Mouse (Mus musculus) adrenal gland, adult 18-20 months (tissue): ENCODE results near the gene Slc2a9. TPM values are rescaled to one million over a fixed set of nuclear protein-coding genes. Genes with fewer than 3 reads are reported as not detected.

Experiments used
- DNase-seq, 2 experiments: peaks; one replicate each; pipeline ENCODE4 v3.0.0; 2021 to 2022; ENCODE audit warnings: low spot score in 2 of 2
- long read RNA-seq, 2 experiments: library from polyadenylated mRNA; stranded (forward); transcript quantifications; one replicate each; pipeline ENCODE4 v2.0.0; 2021
- total RNA-seq, 2 experiments: library from RNA; stranded (reverse); gene quantifications; 1 replicate in 1 of 2; 2 replicates in 1 of 2; pipeline ENCODE4 v1.2.3; 2021

The Slc2a9 gene
- total RNA-seq, result 1 to 10 TPM; 2.0 to 2.6 TPM
- long read RNA-seq, experiment 1, partial matches to known transcripts, result 0 of 2 reads
- long read RNA-seq, experiment 1, other reads (novel, unspliced or antisense), result 0 of 2 reads
- long read RNA-seq, experiment 2, partial matches to known transcripts, result 0 of 2 reads
- long read RNA-seq, experiment 2, other reads (novel, unspliced or antisense), result 1 of 2 reads

DNA sequence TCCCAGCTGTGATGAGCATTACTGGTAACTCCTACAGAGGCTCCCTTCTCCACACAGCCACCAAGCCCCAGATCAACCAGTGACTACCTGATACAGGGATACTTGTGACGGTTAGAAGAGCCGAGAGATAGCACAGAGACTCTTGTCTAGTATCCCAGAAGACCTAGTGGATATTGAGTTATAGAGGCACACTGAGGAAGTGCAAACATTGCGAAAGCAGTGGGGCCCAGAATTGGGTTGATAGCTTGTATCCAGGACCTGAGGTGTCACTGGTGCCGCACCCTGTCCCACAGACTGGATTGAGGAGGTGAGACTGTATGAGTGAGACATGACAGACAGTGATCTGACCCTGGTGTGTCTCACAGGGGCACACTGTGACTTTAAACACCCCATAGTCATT lies at the start of gene Slc2a9:
Gene Slc2a9, minus strand, starts transcription at position 152 of the 400 bp plus-strand sequence.
- DNase-seq, result no peak

DNA sequence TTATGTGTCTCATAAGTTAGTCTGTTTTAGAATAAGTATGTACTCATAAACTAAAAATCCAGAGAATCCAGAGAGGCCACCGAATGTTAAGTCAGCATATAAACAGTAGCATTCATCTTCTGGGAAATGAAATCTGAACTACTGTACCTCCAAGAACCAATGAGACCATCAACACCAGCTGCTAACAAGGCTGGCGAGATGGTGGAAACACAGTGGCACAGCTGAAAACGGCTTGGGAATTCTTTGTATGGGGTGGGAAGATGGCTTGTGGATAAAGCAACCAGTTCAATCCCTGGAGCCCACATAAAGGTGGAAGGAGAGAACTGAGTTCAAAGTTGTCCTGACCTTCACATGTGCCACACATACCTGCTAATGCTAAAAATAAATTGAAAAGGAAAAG lies 49.7 kb upstream of the Slc2a9 start:
- DNase-seq, result no peak

DNA sequence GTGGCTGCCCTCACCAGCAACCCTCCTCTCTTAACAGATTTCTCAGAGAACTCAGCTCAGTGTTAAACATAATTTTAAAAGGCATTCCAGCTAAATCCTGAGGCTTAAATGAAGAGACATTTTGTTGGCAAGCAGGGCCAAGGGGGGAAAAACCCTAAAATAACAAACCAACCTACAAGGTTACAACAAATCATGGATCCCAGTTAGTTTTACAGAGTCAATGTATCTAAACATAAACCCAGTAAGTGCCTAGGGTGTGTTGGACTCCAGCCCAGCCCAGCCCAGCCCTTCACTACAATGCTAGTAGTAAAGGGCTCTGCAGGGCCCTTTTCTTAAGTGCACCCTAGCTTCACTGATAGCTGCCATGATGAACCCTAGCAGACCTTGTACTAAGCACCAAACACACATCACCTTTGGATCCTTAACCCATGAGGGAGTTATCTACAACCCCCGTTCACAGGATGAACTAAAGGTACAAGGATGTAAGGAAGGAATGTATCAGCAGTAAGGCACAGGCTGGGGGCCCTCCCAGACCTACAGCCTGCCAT lies 47.4 kb upstream of the Slc2a9 start:
- DNase-seq, result no peak

DNA sequence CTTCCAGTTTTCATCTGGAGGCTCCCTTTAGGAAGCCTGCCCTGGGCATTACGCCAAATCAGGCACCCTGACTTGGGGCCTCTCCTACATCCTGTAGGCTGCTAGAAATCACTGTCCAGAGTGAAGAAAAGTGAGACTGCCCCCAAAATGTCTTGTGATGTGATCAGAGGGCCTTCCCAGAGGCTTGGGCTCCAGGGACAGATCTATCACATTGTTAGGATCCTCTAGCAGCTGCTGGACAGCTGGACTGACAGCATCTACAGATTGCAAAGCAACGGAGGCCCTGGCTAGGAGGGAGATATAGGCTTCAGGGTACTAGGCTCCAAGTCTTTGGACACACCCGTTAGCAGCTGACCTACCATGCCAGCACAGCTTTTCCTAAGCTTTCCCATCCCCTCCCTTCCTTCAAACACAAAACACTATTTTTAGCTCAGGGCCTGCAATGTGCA lies 46.5 kb upstream of the Slc2a9 start:
- no peak for DNase-seq

DNA sequence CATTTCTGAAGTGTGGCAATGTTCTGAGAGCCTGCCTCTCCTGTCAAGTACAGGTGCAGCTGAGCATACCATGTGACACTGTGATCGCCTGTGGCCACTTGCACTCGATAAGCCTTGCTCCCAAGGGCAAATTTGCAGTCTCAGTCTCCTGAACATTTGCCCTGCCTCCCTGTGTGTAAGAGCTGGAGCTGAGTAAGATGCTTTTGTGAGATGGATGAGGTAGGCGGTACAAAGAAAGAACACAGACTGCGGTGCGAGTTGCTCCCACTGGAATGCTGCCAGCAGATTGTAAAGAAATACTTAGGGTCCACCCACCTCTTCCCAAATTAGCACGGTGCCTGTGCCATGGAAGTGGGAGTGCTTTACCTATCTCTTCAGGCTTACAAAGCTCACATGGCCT lies 44.4 kb upstream of the Slc2a9 start:
- DNase-seq, result no peak

DNA sequence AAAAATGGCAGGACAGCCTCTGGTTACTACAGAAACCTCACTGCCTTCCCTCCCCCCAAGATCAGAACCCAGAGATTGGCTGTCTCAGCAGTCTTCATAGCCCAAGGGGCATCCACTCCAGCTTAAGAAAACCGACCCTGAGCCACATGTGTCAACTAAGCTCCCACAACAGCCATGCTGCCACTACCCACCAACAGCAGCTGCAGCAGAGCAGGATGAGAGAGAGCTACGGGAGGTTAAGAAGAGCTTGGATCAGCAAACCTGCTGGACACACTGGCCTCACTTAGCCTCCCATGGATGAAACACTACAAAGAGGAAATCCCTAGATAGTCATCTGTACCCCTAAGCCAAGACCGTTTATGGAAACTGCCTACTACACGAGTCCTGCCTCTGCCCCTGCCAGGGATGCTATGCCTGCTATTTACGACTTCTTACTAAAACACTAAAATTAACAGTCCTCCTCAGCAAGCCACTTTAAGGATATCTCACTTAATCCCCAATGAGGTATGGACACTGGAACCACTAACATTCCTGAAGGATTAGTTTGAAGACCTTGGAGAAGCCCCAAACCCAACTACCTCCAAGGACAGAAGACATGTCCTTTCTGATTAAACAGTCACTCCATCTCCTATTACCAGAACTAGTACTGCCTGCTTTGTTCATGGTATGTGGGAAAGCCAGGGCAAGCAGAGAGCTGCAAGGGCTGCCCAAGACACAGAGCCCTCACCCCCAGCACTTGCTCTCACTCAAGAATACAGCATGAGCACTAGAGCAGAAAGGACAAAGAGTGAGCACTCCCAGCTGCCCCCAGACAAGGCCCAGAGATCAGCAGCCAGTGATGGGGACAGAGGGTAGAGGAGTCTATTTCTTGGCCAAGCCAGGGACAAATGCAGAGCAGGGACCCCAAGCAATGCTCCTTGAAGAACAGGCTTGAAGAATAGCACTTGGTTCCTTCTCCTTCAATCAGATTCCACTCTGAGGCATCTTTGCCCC lies 41.8 kb upstream of the Slc2a9 start:
- no peak for DNase-seq

DNA sequence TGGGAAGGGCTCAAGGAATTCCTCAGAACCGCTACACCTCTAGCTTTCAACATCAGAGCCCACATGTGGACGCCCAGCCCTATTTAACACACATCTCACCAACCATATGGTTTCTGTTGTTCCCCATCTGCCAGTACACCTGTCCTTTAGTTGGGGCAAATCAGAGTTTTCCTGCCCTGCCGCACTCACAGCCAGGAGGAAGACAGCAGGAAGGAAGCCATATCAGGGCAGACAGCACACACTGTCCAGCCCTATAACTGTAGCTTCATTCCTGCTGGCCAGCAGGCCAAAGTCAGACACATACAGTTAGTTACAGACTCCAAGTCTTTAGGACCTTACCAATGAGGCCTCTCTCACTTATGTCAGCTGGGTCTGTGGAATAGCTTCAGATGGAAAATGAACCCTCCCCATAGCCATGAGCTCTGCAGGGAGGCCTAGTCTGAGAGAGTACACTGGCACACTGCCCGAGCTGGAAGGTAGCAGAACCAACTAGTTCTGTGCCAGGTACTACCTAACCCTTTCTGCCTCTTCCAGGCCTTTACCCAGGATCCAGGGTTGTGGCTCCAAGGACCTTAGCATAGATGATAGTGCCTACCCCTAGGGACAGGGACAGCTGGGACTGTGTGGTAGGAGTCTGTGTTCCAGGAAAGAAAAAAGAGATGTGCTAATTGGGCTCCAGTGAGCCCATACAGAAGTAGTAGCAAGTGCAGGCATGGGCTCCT lies 40.7 kb upstream of the Slc2a9 start:
- DNase-seq, result no peak

DNA sequence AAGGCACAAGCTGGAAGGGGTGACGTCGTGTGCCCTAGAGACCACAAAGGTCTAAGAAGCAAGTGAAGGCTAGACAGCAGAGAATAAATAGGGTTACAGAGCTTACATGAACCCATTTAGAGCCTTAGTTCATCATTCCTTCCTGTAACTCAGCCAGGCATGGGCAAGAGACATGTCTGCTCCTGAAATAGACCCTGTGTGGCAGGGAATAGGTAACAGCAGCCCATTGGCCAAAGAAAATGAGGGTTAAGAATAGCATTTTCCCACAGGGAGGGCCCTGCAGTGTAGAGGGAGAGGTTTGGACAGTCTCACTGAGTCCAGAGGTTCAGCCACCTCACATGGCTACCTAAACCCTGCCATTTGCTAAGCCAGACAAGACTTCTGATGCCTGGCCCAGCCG lies 38.8 kb upstream of the Slc2a9 start:
- DNase-seq, result no peak

DNA sequence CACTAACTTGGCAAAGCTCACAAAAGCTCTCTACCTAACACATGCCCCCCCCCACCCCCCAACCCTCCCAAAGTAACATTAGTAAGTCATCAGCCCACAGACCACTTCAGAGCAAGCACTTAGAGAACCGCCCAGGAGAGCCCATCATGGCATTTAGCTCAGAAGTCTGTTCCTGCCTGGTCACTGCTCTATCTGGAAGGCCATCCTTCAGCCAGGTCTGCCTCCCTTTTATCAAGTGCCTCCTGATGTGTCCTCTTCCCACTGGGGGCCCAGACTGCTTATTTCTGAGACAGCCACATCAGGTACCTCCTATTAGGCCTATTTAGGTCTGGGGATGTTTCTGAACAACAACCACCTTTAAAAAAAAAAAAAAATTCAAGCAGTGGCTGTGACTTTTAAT lies 38.0 kb upstream of the Slc2a9 start:
- DNase-seq, result no peak

DNA sequence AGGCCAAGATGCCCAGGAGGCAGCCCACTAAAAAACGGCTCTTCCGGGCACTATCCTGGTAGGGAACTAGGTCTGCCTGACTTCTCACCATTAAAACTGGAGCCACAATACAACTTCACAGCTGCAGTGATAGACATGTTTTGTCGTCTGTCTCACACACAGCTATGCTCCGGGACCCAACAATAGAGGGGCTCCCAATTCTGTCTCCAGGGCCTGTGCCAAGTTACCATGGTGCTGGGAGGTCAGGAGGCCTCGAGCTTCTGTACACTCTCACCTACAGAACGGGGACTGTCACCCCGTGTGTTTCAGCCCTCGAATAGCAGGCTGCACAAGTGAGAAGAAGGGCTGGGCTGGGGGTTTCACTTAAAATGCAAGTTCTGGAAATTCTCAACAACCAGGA lies 35.6 kb upstream of the Slc2a9 start:
- no peak for DNase-seq

DNA sequence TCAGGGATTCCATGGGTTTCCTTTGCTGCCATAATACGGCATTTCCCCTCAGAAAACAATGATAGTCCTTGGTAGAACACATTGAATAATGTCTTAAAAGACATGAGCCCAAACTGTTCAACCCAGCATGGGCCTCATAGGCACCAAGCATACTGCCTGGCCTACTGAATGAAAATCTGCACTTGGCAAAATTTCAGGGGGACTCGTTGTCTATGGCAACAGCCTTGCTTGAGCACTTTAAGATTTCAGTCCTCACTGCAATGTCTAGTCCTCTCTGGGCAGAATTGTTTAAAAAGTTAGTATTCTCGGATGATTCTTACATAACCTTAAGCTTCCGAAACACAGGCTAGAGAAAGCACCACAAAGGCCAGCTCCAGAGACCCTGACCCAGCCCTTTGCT lies 34.9 kb upstream of the Slc2a9 start:
- DNase-seq, result no peak

DNA sequence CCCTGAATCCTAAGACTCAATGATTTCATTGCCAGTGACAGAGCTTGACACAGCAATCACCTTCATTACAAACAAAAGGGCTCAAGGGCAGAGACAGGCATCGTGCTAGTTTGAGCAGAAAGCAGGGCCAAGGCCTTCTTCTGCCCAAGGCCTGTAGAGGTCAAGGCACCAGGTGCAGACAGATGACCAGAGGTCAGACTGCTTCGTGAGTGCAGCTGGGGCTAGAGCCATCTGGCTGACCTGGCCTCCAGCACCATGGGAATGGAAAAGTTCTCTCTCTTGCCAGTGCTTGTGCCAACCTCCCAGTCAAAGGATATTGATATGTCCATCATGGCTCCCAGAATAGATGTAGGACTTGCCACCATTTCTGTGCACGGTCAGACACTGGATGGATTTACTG lies 33.9 kb upstream of the Slc2a9 start:
- DNase-seq, result no peak

DNA sequence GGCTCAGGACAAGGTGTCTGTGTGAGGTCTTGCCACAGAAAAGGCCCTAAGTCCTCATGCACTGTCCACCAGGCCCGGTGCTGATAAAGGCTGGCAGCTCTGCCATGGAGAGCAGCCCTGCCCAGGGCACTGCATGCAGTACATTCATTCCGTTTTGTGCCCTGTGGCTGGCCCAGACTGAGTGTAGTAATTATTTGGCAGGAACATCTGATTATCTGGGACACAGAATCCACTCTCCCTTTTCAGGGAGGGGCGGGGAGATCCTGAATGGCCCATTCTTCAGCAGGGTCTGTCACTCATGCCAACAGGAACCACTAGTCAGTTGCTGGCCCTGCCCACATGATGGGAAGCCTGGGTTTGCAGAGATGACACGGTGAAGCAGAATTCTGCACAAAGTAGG lies 29.1 kb upstream of the Slc2a9 start:
- no peak for DNase-seq

DNA sequence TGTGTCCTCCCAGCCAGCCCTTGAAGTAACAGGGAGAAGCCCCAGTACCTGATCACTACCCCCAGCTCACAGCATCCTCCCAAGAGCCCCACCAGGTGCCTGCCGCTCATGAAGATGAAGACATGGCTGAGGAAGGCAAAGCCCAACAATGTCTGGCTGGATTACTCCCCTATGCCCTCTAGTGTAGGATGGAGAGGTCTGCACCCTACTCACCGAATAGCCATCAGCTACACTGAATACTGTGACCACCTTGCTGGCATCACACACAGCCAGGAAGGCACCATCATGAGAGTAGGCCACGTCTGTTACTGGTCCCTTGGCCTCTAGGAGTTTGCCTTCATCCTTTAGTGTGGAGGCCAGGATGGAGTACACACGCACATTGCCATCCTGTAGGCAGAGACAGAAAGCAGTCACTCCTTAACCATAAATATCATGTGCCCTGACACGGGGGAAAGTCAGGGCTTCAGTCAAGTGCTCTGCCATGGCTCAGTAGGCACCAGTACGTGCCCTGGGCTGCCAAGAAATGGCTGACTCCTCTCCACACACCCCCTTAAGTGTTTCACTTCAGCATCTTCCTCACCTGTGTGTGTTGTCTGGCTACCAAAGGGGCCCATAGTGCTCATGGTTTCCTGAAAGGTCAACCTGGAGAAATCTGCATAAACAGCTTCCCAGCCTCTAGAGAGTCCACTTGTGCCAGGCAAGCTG lies 26.9 kb upstream of the Slc2a9 start:
- no peak for DNase-seq

DNA sequence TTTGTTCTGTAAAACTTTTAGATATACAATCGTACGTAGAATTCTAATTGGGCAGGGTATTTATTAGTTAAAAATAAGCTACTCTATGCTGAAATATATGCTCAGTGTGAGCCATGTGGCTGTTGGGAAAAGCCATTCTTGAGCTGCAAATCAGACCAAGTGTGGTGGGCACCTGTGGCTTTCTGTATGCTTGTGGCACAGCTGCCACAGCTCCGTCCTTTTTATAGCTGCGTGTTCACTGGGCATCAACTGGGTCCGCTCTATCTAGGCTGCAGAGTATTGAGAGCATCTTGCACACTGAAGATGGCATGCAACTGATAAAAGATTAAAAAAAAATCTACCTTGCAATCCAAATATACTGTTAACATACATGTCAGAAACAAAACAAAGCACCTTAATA lies 20.0 kb upstream of the Slc2a9 start:
- DNase-seq, result no peak

DNA sequence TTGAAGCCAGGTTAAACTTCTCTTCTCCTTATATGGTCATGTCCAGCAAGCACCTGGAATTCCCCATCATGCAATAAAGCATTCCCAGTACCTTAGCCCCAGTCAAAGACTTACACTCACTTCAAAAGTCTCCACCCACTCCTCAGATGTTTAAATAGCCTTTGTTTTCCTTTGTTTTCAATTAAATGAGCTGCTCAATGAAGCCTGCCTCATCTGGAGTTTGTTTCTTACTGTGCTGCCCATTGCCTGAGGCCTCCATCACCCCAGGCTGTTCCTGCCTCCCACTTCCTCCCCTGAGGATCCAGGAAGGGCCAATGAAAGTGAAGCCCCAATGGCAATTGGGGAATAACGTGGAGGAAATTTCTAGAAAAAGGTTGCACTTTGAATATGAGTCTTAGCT lies 17.9 kb upstream of the Slc2a9 start:
- DNase-seq, result no peak

DNA sequence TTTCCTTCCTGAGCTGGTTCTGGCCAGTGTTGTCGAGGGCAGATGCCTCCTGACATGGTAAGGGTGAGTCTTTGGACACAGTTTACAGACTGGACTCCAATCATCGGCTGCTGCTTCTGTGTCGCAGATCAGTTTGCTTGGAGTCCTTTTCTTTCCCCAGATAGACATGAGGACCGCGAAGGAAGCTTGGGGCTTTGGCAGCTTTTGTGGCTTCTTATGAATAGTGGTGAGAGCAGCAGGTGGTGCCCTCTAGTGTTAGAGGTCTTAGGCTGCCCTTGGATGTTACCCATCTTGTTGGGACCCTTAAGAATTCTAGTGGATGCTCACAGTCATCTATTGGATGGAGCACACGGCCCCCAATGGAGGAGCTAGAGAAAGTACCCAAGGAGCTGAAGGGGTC lies 13.3 kb upstream of the Slc2a9 start:
- no peak for DNase-seq

DNA sequence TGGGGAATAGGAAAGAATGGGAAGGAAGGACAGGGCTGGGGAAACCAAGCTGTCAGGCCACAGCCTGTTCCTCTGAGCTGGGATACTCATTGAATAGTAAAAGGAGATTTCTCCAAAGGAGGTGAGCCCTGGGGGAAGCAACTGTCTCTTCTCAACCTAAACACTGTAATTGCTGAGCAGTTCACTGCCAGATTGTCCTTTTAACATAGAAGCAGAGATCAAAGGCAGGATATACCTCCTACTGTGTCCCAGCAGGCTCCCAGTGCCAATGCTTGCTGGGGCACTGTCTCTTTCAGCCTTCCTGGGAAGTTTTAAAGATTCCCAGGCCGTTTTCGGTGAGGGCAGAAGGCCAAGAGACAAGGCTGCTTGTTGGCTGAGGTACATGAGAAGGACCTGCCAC lies 10.0 kb upstream of the Slc2a9 start:
- no peak for DNase-seq

DNA sequence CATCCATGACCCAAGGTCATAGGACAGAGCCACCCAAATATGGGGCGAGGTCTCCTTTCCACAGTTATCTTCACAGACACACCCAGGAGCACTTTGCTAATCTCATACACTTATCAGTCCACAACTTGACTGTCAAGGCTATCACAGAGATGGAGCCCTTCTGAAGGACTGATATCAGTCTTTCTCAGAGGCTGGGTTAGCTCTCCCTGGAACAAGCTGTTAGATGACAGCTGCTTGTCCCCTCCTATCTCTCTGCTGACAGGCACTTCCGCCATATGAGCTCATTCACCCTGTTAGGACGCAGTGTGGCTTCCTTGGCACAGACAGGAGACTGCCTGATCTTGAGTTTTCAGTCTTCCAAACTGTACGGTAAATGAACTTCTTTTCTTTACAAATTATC lies 6.6 kb upstream of the Slc2a9 start:
- DNase-seq, result no peak

DNA sequence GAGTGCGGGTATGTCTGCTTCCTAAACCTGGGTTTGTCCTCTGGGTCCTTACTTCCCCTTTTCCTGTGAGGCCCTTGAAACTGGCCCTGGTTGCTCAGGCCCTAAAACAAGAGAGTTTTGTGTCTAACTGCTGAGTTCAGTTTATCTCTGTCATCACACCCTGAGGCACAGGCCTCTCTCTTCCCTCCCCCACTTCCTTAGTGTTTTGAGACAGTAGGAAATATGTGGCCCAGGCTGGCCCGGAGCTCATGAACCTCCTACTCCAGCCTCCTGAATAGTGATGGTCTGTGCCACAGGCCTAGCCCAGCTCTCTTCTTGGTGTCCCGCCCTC lies 2.5 kb upstream of the Slc2a9 start:
- DNase-seq, result no peak

DNA sequence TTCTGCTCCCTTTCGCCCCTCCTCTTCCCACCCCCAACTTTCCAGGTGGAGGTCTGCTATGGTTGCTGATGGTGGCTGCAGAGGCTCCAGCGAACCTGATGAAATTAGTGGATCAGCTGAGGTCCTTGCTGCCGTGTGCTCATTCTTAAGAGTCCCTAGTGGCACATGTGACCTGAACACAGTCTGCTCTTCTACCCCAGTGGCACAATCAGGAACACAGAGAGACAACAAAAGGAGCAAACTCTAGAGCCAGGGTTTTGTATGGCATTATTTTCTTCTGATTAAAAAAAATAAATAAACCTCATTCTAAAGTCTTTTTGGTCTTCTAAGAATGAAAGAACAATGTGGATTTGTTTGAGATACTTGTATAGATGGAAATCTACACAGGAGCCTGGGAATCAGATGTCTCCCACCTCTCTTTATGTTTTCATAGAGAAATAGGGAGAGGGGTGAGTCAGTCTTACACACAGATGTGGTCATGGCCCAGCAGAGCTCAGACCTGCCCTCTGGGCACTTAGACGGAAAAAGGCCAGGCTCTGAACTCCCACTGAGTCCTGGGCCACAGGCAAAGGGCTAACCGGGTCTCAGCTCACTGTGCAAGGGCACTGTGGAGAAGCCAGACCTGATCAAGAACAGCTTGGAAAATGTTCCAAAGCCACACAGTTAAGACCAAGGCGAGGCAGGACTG lies 1.9 kb upstream of the Slc2a9 start:
- DNase-seq, result no peak
